9 mouse cellular contexts compared by ENCODE assay signal in the genomic region with DNA sequence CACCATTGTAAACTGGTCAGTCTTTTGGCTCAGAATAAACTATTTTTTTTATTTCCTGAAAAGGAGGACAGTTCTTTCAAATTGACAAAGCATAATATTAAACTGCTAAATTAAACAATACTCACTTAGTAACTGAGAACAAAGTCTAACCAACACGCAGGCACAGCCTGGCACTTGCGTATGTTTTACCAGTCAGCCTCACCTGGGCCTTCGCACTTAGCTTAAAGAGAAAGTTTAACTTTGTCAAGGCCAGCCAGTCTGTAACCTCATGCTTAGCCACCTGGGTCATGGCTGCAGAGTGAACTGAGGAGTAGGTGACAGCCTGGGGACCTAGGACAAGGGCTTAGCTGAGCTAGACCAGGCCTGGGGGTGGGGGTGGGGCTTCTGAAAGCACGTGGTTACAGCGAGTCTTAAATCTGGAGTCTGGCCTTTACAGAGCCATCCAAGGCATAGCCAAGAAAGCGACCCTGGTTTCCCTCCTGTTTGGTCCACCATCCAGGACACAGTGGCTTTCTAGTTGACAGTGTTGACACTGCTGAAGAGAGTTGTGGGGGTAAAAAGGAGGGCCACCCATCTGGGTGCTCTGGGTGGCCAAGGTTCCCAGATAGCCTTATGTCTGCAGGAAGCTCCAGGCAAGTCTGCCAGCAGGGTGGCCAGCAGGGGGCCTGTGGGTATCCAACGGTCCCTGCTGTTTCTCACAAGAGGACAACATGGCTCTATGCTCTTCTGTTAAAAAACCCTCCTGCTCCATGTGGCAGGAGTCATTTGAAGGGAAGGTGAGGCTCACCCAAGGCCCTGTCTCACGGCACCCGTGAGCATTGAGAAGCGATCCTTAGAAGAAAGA. TPM values are rescaled to one million over a fixed set of nuclear protein-coding genes. Genes with fewer than 3 reads are reported as not detected.
DNase-seq lines count a peak whose midpoint lies in the region; ATAC-seq lines count a peak whose summit lies in the region.
"Had no signal": no experiment of that assay in that cellular context is flagged by ENCODE, and none has a peak within 500 bp of the region (broad histone marks: within the 10 kb centered on the region; RNA-seq: fewer than 3 reads in every experiment).

No protein-coding gene starts in this region.

- no peak overlapping the region for H3K27ac ChIP-seq in hindbrain, embryonic 11.5 days (ENCODE audit: low read depth, low read length)
- H3K27ac ChIP-seq in hindbrain, embryonic 14.5 days, result no peak overlapping the region
- H3K27ac ChIP-seq in forebrain, embryonic 15.5 days (replicated peaks), result no peak overlapping the region
- H3K27ac ChIP-seq: neural tube, embryonic 13.5 days had no signal

- no peak overlapping the region for H3K9ac ChIP-seq in hindbrain, embryonic 11.5 days (ENCODE audit: low read depth, low read length)
- H3K9ac ChIP-seq in hindbrain, embryonic 14.5 days, result no peak overlapping the region
- no peak overlapping the region for H3K9ac ChIP-seq in forebrain, embryonic 15.5 days (replicated peaks)
- H3K9ac ChIP-seq: neural tube, embryonic 13.5 days had no signal

- H3K27me3 ChIP-seq in hindbrain, embryonic 11.5 days (ENCODE audit: control insufficient read depth, insufficient read depth, low read length), result no peaks in the 10 kb centered on the region
- H3K27me3 ChIP-seq in hindbrain, embryonic 14.5 days (ENCODE audit: control insufficient read depth, insufficient read depth, low read length), result no peaks in the 10 kb centered on the region
- H3K27me3 ChIP-seq in forebrain, embryonic 15.5 days, result no peaks in the 10 kb centered on the region
- H3K27me3 ChIP-seq: neural tube, embryonic 13.5 days had no signal

- H3K4me1 ChIP-seq in hindbrain, embryonic 11.5 days (replicated peaks; ENCODE audit: control insufficient read depth, insufficient read depth, low read length), result no peaks in the 10 kb centered on the region
- no peaks in the 10 kb centered on the region for H3K4me1 ChIP-seq in hindbrain, embryonic 14.5 days (replicated peaks; ENCODE audit: control insufficient read depth, insufficient read depth, low read length)
- no peaks in the 10 kb centered on the region for H3K4me1 ChIP-seq in forebrain, embryonic 15.5 days

- no peaks in the 10 kb centered on the region for H3K36me3 ChIP-seq in hindbrain, embryonic 11.5 days (ENCODE audit: control insufficient read depth, insufficient read depth, low read length)
- H3K36me3 ChIP-seq in hindbrain, embryonic 14.5 days (replicated peaks; ENCODE audit: control insufficient read depth, insufficient read depth), result no peaks in the 10 kb centered on the region
- H3K36me3 ChIP-seq in forebrain, embryonic 15.5 days, result no peaks in the 10 kb centered on the region
- H3K36me3 ChIP-seq: neural tube, embryonic 13.5 days had no signal

- H3K9me3 ChIP-seq in hindbrain, embryonic 11.5 days (ENCODE audit: control insufficient read depth, low read length), result no peaks in the 10 kb centered on the region
- H3K9me3 ChIP-seq in hindbrain, embryonic 14.5 days (ENCODE audit: control insufficient read depth, low read length), result no peaks in the 10 kb centered on the region
- H3K9me3 ChIP-seq in forebrain, embryonic 15.5 days, result no peaks in the 10 kb centered on the region
- H3K9me3 ChIP-seq: neural tube, embryonic 13.5 days had no signal

- peak; percentile 34 for DNase-seq in hindbrain, embryonic 11.5 days (ENCODE audit: low spot score)
- no peak for DNase-seq in hindbrain, embryonic 14.5 days (ENCODE audit: low spot score)
- DNase-seq in ES-CJ7 (ENCODE audit: low read depth, low spot score), result peak; percentile 18
- DNase-seq in cerebellum, adult 18-20 months, result peak; percentile 16 to 19
- DNase-seq in kidney, postnatal 14 days, result peak; percentile 29
- peak; percentile 21 for DNase-seq in thymus, postnatal 0 days (ENCODE audit: low spot score)
- DNase-seq in frontal cortex, postnatal 14 days (ENCODE audit: low spot score in 2 of 2), result no peak

- no peak for ATAC-seq in hindbrain, embryonic 11.5 days (ENCODE audit: low FRiP score)
- no peak for ATAC-seq in hindbrain, embryonic 14.5 days (ENCODE audit: low FRiP score)
- ATAC-seq in forebrain, embryonic 15.5 days (replicated peaks), result no peak

- H3K4me2 ChIP-seq in hindbrain, embryonic 11.5 days (replicated peaks; ENCODE audit: low read depth, low read length), result no peak overlapping the region
- no peak overlapping the region for H3K4me2 ChIP-seq in hindbrain, embryonic 14.5 days (replicated peaks)
- H3K4me2 ChIP-seq in forebrain, embryonic 15.5 days (replicated peaks), result no peak overlapping the region
- H3K4me2 ChIP-seq: neural tube, embryonic 13.5 days had no signal

- H3K4me3 ChIP-seq in hindbrain, embryonic 11.5 days (ENCODE audit: low read depth, low read length), result no peak overlapping the region
- H3K4me3 ChIP-seq in hindbrain, embryonic 14.5 days (replicated peaks; ENCODE audit: low read length), result no peak overlapping the region
- no peak overlapping the region for H3K4me3 ChIP-seq in forebrain, embryonic 15.5 days
- H3K4me3 ChIP-seq: neural tube, embryonic 13.5 days had no signal

- WGBS in hindbrain, embryonic 11.5 days, result 77% methylated on average over 10 of the region's 10 CpGs
- 74% methylated on average over 10 of the region's 10 CpGs for WGBS in hindbrain, embryonic 14.5 days
- 75% methylated on average over 10 of the region's 10 CpGs for WGBS in forebrain, embryonic 15.5 days

RNA-seq across cellular contexts. Expression of a gene that starts 24.5 kb away (rescaled TPM):
- polyA plus RNA-seq in hindbrain, embryonic 11.5 days (2014; fragmentation: Nextera tagmentation; extraction: Ambion mirVana), result not detected in 2 replicates
- not detected in 2 replicates for polyA plus RNA-seq in hindbrain, embryonic 14.5 days (2014; fragmentation: Nextera tagmentation; extraction: Ambion mirVana)
- polyA plus RNA-seq in thymus, postnatal 0 days (2015; fragmentation: Nextera tagmentation; extraction: Ambion mirVana), result not detected in 2 replicates
- not detected in 2 replicates for polyA plus RNA-seq in forebrain, embryonic 15.5 days (2015; fragmentation: Nextera tagmentation; extraction: Ambion mirVana)
- polyA plus RNA-seq: neural tube, embryonic 13.5 days had no signal

Comparison
In these comparisons a context has a peak if more than half of its experiments do, and no peak if none do; other contexts are left out.
1. DNase-seq: peak in hindbrain, embryonic 11.5 days (single experiment), ES-CJ7 (single experiment), cerebellum, adult 18-20 months (2 of 2), kidney, postnatal 14 days (single experiment) and thymus, postnatal 0 days (single experiment); none in hindbrain, embryonic 14.5 days (single experiment) and frontal cortex, postnatal 14 days (0 of 2).